Mouse (Mus musculus) G1E-ER4 (cell line): ENCODE measurements around the gene Swap70. TPM values are rescaled to one million over a fixed set of nuclear protein-coding genes. Genes with fewer than 3 reads are reported as not detected.

Experiments used
- GATA1 ChIP-seq: IDR thresholded peaks from one replicate; pipeline ENCODE4 v1.8.0; 2012; ENCODE audit warnings: low read length, inconsistent platforms
- polyA plus RNA-seq: library from polyadenylated mRNA; stranded (reverse); fragments of >175 nt; gene quantifications from 2 replicates; pipeline ENCODE4 v1.2.3, GENCODE M21; 2012

Swap70 gene
- 23.3 and 27.1 TPM in 2 replicates for polyA plus RNA-seq

GRCm38 (mm10) chr7:110221586-110222481, at the start of gene Swap70:
Swap70 (plus strand) TSS chr7:110221711.
- no peak for TF ChIP-seq GATA1

GRCm38 (mm10) chr7:110179208-110179607, 42.3 kb upstream of the Swap70 start:
- TF ChIP-seq GATA1: no peak

- no peak for TF ChIP-seq GATA1
Measured at GRCm38 (mm10) chr7:110180613-110181012, 40.9 kb upstream of the Swap70 start.

GRCm38 (mm10) chr7:110181446-110181845, 40.1 kb upstream of the Swap70 start:
- no peak for TF ChIP-seq GATA1

GRCm38 (mm10) chr7:110184608-110185007, 36.9 kb upstream of the Swap70 start:
- TF ChIP-seq GATA1: no peak

GRCm38 (mm10) chr7:110189951-110190350, 31.6 kb upstream of the Swap70 start:
- TF ChIP-seq GATA1: no peak

- no peak for TF ChIP-seq GATA1
Measured at GRCm38 (mm10) chr7:110193186-110193585, 28.3 kb upstream of the Swap70 start.

GRCm38 (mm10) chr7:110197176-110197575, 24.3 kb upstream of the Swap70 start:
- TF ChIP-seq GATA1: no peak

- TF ChIP-seq GATA1: no peak
Measured at GRCm38 (mm10) chr7:110201933-110202332, 19.6 kb upstream of the Swap70 start.

GRCm38 (mm10) chr7:110204208-110204607, 17.3 kb upstream of the Swap70 start:
- no peak for TF ChIP-seq GATA1

GRCm38 (mm10) chr7:110208341-110208740, 13.2 kb upstream of the Swap70 start:
- TF ChIP-seq GATA1: no peak

GRCm38 (mm10) chr7:110209422-110209821, 12.1 kb upstream of the Swap70 start:
- TF ChIP-seq GATA1: peak; percentile 99

- no peak for TF ChIP-seq GATA1
Measured at GRCm38 (mm10) chr7:110211025-110211424, 10.5 kb upstream of the Swap70 start.

- no peak for TF ChIP-seq GATA1
Measured at GRCm38 (mm10) chr7:110214882-110215281, 6.6 kb upstream of the Swap70 start.

- TF ChIP-seq GATA1: no peak
Measured at GRCm38 (mm10) chr7:110221051-110221585, 393 bp upstream of the Swap70 start.

GRCm38 (mm10) chr7:110222583-110223182, 1.2 kb downstream of the Swap70 start:
- no peak for TF ChIP-seq GATA1
